In the genomic region with DNA sequence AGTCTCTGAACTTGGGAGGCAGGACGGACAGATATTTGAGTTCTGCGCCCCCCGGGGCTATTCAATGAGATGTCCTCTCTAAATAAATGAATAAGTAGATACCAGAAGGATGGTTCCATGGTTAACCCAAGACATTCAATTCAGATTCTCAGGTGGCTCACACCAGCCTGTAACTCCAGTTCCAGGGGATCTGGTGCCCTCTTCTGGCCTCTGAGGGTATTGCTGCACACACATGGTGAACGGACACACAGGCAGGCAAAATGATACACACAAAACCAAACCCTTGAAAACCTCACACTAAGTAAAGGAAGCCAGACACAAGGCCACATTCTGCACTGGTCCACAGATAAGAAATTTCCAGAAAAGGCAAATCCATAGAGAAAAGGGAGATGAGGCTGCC, we compare ENCODE assay signal across 9 mouse cellular contexts. TPM values are rescaled to one million over a fixed set of nuclear protein-coding genes. Genes with fewer than 3 reads are reported as not detected.
DNase-seq lines count a peak whose midpoint lies in the region; ATAC-seq and TF ChIP-seq lines count a peak whose summit lies in the region.
"Had no signal": no experiment of that assay in that cellular context is flagged by ENCODE, and none has a peak within 500 bp of the region (broad histone marks: within the 10 kb centered on the region; RNA-seq: fewer than 3 reads in every experiment).

No protein-coding gene starts in this region.

- H3K9ac ChIP-seq in heart, postnatal 0 days (replicated peaks; ENCODE audit: low read depth, low read length), result no peak overlapping the region
- no peak overlapping the region for H3K9ac ChIP-seq in midbrain, embryonic 16.5 days (ENCODE audit: low read depth, low read length)

- TF ChIP-seq CTCF in heart, postnatal 0 days (IDR thresholded peaks at IDR 0.05; ENCODE audit: low read depth), result peak; percentile 67

- H3K4me3 ChIP-seq in heart, postnatal 0 days (ENCODE audit: low read depth, low read length), result no peak overlapping the region
- H3K4me3 ChIP-seq in midbrain, embryonic 16.5 days (ENCODE audit: low read depth, low read length), result no peak overlapping the region
- H3K4me3 ChIP-seq: myocyte had no signal

- 89% methylated on average over 4 of the region's 4 CpGs for WGBS in heart, postnatal 0 days
- WGBS in midbrain, embryonic 16.5 days, result 91% methylated on average over 4 of the region's 4 CpGs

- H3K27ac ChIP-seq in heart, postnatal 0 days (ENCODE audit: low read depth), result no peak overlapping the region
- no peak overlapping the region for H3K27ac ChIP-seq in midbrain, embryonic 16.5 days (ENCODE audit: low read length)

- DNase-seq in heart, postnatal 0 days (ENCODE audit: low spot score), result no peak
- DNase-seq in heart, postnatal 25 days (ENCODE audit: low spot score), result no peak
- peak; percentile 64 for DNase-seq in urinary bladder, postnatal 14 days (ENCODE audit: low spot score)
- no peak for DNase-seq in urinary bladder, adult 18-20 months (ENCODE audit: low spot score in 2 of 2)
- peak; percentile 66 for DNase-seq in cerebellum, adult 9-10 months
- peak; percentile 58 to 73 for DNase-seq in layer of hippocampus, postnatal 14 days (ENCODE audit: low spot score in 2 of 2)
- DNase-seq in retina, embryonic 14.5 days (ENCODE audit: low spot score), result peak; percentile 58

- H3K4me1 ChIP-seq in heart, postnatal 0 days (ENCODE audit: control insufficient read depth, insufficient read depth), result no peaks in the 10 kb centered on the region
- no peaks in the 10 kb centered on the region for H3K4me1 ChIP-seq in midbrain, embryonic 16.5 days (ENCODE audit: control insufficient read depth, insufficient read depth, low read length)

- TF ChIP-seq EP300 in heart, postnatal 0 days (IDR thresholded peaks at IDR 0.05; ENCODE audit: low read depth), result no peak

- no peaks in the 10 kb centered on the region for H3K27me3 ChIP-seq in heart, postnatal 0 days (ENCODE audit: control insufficient read depth, insufficient read depth, low read length)
- H3K27me3 ChIP-seq in midbrain, embryonic 16.5 days (ENCODE audit: control insufficient read depth, insufficient read depth, low read depth, low read length), result no peaks in the 10 kb centered on the region

- H3K4me2 ChIP-seq in heart, postnatal 0 days (ENCODE audit: low read depth, low read length), result no peak overlapping the region
- no peak overlapping the region for H3K4me2 ChIP-seq in midbrain, embryonic 16.5 days (ENCODE audit: low read length)

- H3K9me3 ChIP-seq in heart, postnatal 0 days (replicated peaks; ENCODE audit: control insufficient read depth, low read length), result no peaks in the 10 kb centered on the region
- H3K9me3 ChIP-seq in midbrain, embryonic 16.5 days (replicated peaks; ENCODE audit: control insufficient read depth, low read length, poor library complexity, severe bottlenecking), result no peaks in the 10 kb centered on the region; the same call in 1 of the 2 replicates

- intact Hi-C loops in heart, postnatal 25 days (cut with DNase I), result loop anchor here (10.0 kb wide), 1 partner anchor 125 kb away; no protein-coding TSS in a partner anchor

- H3K36me3 ChIP-seq in heart, postnatal 0 days (replicated peaks; ENCODE audit: control insufficient read depth, insufficient read depth, low read length), result peaks cover 39% of the 10 kb centered on the region
- H3K36me3 ChIP-seq in midbrain, embryonic 16.5 days (ENCODE audit: control insufficient read depth, insufficient read depth, low read length), result peaks cover 24% of the 10 kb centered on the region

- no peak for ATAC-seq in heart, postnatal 0 days (ENCODE audit: insufficient read depth, low read depth)
- no peak for ATAC-seq in midbrain, embryonic 16.5 days

RNA-seq across cellular contexts. Expression of a gene that starts 6.3 kb away (rescaled TPM):
- total RNA-seq in heart, postnatal 0 days (2014; rRNA removed; ENCODE audit: low replicate concordance), result 3.3 TPM in 1 of 2 replicates, not detected in the other
- 0.04 TPM in 1 of 2 replicates, not detected in the other for polyA plus RNA-seq in heart, postnatal 0 days (2015; fragmentation: Nextera tagmentation; extraction: Ambion mirVana)
- under 1 TPM in 1 of 2 experiments, not detected in 1; 0.25 TPM for total RNA-seq in heart, postnatal 25 days (2021)
- total RNA-seq in layer of hippocampus, postnatal 14 days (2021), result 1 to 10 TPM; 7.7 to 7.9 TPM
- 0.15 and 0.48 TPM in 2 replicates for polyA plus RNA-seq in midbrain, embryonic 16.5 days (2015; fragmentation: Nextera tagmentation; extraction: Ambion mirVana)

RNA-seq across cellular contexts. Expression of a gene that starts 15.5 kb away (rescaled TPM):
- total RNA-seq in heart, postnatal 0 days (2014; rRNA removed; ENCODE audit: low replicate concordance), result 34.3 and 45.3 TPM in 2 replicates
- 15.4 and 15.8 TPM in 2 replicates for polyA plus RNA-seq in heart, postnatal 0 days (2015; fragmentation: Nextera tagmentation; extraction: Ambion mirVana)
- total RNA-seq in heart, postnatal 25 days (2021), result 10 to 100 TPM; 14.1 to 17.2 TPM
- 10 to 100 TPM; 20.8 to 23.1 TPM for total RNA-seq in layer of hippocampus, postnatal 14 days (2021)
- 25.3 and 31.3 TPM in 2 replicates for polyA plus RNA-seq in midbrain, embryonic 16.5 days (2015; fragmentation: Nextera tagmentation; extraction: Ambion mirVana)

RNA-seq across cellular contexts. Expression of a gene that starts 29.4 kb away (rescaled TPM):
- 56.0 and 104 TPM in 2 replicates for total RNA-seq in heart, postnatal 0 days (2014; rRNA removed; ENCODE audit: low replicate concordance)
- 58.5 and 63.3 TPM in 2 replicates for polyA plus RNA-seq in heart, postnatal 0 days (2015; fragmentation: Nextera tagmentation; extraction: Ambion mirVana)
- total RNA-seq in heart, postnatal 25 days (2021), result 10 to 100 TPM; 26.4 to 29.8 TPM
- total RNA-seq in layer of hippocampus, postnatal 14 days (2021), result 10 to 100 TPM; 41.8 to 47.1 TPM
- 70.4 and 71.7 TPM in 2 replicates for polyA plus RNA-seq in midbrain, embryonic 16.5 days (2015; fragmentation: Nextera tagmentation; extraction: Ambion mirVana)

RNA-seq across cellular contexts. Expression of a gene that starts 29.9 kb away (rescaled TPM):
- total RNA-seq in heart, postnatal 0 days (2014; rRNA removed; ENCODE audit: low replicate concordance), result 7.0 and 8.2 TPM in 2 replicates
- polyA plus RNA-seq in heart, postnatal 0 days (2015; fragmentation: Nextera tagmentation; extraction: Ambion mirVana), result 1.2 and 1.3 TPM in 2 replicates
- 1 to 10 TPM; 4.8 to 5.7 TPM for total RNA-seq in heart, postnatal 25 days (2021)
- total RNA-seq in layer of hippocampus, postnatal 14 days (2021), result 10 to 100 TPM; 20.1 to 20.6 TPM
- polyA plus RNA-seq in midbrain, embryonic 16.5 days (2015; fragmentation: Nextera tagmentation; extraction: Ambion mirVana), result 8.7 and 9.6 TPM in 2 replicates

RNA-seq across cellular contexts. Expression of a gene that starts 57.5 kb away (rescaled TPM):
- total RNA-seq in heart, postnatal 0 days (2014; rRNA removed; ENCODE audit: low replicate concordance), result not detected in 2 replicates
- polyA plus RNA-seq in heart, postnatal 0 days (2015; fragmentation: Nextera tagmentation; extraction: Ambion mirVana), result not detected in 2 replicates
- not detected for total RNA-seq in heart, postnatal 25 days (2021)
- 1 to 10 TPM; 4.1 to 8.1 TPM for total RNA-seq in layer of hippocampus, postnatal 14 days (2021)
- polyA plus RNA-seq in midbrain, embryonic 16.5 days (2015; fragmentation: Nextera tagmentation; extraction: Ambion mirVana), result 0.80 and 0.87 TPM in 2 replicates
- polyA plus RNA-seq: myocyte had no signal

Comparison
In these comparisons a context has a peak if more than half of its experiments do, and no peak if none do; other contexts are left out.
1. DNase-seq: peak in urinary bladder, postnatal 14 days (single experiment), cerebellum, adult 9-10 months (single experiment), layer of hippocampus, postnatal 14 days (2 of 2) and retina, embryonic 14.5 days (single experiment); none in heart, postnatal 0 days (single experiment), heart, postnatal 25 days (single experiment) and urinary bladder, adult 18-20 months (0 of 2).